Mouse (Mus musculus) gastrocnemius, postnatal 10 days (tissue): ENCODE results near the gene Plcd4. TPM values are rescaled to one million over a fixed set of nuclear protein-coding genes. Genes with fewer than 3 reads are reported as not detected.
"Not testable (repeated sequence)": the region's sequence is repeated elsewhere in the genome, so short reads cannot be mapped to it uniquely, and the experiment has no call there.

Experiments used
- DNase-seq: peaks from one replicate; pipeline ENCODE4 v3.0.0; 2021; ENCODE audit warnings: mixed read lengths
- long read RNA-seq, 2 experiments: library from polyadenylated mRNA; stranded (forward); transcript quantifications; one replicate each; pipeline ENCODE4 v2.0.0; 2021
- total RNA-seq, 2 experiments: library from RNA; stranded (reverse); gene quantifications; 2 replicates each; pipeline ENCODE4 v1.2.3; 2021

Gene Plcd4
- total RNA-seq: 10 to 100 TPM; 69.1 to 69.5 TPM
- long read RNA-seq, experiment 1, transcript Plcd4-204 (17 exons, 2,720 nt): major isoform, 89 of 108 reads
- long read RNA-seq, experiment 1, partial matches to known transcripts: 7 of 108 reads
- long read RNA-seq, experiment 1, other reads (novel, unspliced or antisense): 12 of 108 reads
- long read RNA-seq, experiment 2, transcript Plcd4-204 (17 exons, 2,720 nt): major isoform, 97 of 107 reads
- long read RNA-seq, experiment 2, partial matches to known transcripts: 4 of 107 reads
- long read RNA-seq, experiment 2, other reads (novel, unspliced or antisense): 5 of 107 reads

DNA sequence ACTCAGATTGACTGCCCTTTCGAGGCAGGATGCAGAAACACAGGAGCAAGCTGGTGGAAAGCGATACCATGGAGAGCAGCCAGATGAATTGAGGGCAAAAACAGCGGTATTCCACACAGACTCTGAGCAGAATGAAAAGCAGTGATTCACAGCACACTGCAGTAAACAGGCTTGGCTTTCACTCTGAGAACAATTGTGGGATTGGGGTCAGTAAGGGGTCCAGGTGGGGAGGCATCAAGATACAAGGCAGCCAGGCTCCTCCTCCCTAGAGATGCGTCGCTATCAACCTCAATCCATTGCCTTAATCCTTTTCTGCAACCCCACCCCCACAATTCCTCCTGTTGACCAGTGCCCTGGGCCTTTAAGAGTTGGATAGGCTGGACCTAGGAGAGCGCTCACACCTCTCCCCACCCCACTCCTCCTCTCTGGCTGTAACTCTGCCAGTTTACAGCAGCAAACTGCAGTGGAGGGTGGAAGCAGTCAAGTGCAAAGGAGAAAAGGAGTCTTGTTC lies at the start of gene Plcd4:
Gene Plcd4 (plus strand): TSS at position 438 of the 511 bp plus-strand sequence.
- peak; percentile 16 for DNase-seq

DNA sequence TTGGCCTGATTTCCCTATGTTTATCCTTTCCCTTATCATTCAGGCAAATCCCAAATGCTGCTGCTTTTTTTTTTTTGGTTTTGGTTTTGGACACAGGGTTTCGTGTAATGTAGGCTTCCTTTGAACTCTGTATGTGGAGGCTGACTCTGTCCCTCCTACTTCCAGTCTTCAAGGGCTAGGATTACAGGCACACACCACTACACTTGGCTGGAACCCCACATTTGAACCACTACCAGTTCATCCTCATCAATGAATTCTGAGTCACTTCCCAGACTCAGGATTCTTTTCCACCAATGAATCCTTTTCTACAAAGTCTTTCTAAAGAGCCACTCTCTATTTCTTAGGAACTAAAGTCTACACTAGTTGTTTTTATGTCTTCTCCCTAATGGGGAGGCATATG lies 41.6 kb upstream of the Plcd4 start:
- no peak for DNase-seq

DNA sequence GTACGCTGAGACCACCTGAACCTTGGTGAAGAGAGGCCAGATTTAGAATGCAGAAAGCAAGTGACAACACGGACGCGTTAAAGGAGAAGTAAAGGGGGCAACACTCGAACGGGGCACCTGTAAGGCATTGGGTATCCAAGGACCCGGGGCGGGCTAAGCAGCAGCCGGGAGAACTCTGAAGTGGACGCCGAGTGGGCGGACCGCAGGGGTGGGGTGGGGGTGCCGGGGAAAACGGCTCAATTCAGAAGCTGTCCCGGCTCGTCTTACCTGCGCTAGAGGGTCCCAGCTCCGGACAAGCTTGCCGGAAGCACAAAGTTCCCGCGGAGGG lies 37.3 kb upstream of the Plcd4 start:
- no peak for DNase-seq

DNA sequence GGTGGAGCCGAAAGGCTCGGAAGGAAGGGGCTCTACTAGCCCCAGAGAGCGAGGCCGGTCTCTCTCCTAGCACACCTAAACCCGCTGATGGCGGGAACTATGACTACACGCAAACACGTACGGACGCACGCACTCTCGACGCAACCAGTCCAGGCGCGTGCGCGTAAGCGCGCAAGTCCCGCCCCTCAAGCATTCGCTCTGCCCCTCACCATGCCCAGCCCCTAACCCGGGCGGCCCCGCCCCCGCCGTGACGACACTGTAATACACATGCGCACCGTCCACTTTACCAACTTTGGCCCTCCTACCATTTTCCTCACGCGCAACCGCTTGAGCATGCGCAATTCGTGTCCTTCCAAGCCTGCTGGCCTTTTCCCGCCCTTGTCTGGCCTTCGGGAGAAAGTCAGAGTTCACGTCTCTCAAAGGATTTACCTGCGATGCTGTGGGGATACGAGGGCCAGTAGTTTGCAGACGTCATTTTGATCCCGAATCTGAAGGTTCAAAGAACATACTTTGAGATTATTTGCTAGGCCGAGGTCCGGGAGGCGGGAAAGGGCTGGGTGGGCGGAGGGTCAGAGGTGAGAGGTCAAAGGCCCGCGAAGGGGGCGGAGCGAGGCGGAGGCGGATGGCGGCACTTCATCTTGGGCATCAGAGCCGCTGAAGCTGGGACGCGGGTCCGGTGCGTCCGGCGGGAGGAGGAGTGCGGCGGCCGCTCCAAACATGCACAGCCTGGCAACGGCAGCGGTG lies 36.8 kb upstream of the Plcd4 start, which contains the start of gene Cnot9:
Gene Cnot9 (plus strand): TSS at position 338 of the 744 bp plus-strand sequence.
- DNase-seq: peak; percentile 100

DNA sequence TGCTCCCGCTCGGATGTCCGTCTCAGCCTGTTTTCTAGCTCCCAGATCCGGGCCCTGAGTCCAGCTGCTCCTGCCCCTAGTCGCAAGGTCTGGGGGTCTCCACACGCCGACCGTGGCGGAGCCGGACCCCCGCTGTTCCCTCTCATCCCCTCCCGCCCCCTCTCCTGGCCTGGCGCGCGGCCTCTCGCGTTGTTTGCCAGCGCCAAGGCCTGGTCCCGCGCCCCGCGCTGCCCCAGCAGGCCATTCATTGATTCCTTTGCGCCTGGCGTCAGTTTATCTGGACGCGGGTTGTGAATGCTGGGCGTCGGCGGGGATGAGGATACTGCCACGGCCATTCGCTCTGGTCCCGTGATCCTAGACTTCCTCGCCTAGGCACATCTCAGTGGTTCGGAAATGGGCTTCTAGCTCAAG lies 36.2 kb upstream of the Plcd4 start:
- no peak for DNase-seq

DNA sequence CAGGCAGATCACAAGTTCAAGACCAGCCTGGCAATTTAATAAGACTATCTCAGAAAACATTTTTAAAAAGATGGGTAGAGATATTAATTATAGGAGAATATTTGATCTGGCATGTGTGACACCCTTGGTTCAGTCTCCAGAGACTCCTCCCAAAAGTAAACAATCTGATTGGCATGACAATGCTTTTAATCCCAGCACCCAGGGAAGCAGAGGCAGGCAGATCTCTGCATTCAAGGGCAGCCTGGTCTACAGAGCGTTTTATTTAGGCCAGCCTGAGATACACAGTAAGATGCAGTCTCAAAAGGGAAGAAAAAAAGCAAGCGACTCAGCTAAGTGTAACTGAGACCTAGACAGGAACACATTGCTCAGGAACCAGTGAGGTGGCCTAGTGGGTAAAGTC lies 34.9 kb upstream of the Plcd4 start:
- DNase-seq: no peak

DNA sequence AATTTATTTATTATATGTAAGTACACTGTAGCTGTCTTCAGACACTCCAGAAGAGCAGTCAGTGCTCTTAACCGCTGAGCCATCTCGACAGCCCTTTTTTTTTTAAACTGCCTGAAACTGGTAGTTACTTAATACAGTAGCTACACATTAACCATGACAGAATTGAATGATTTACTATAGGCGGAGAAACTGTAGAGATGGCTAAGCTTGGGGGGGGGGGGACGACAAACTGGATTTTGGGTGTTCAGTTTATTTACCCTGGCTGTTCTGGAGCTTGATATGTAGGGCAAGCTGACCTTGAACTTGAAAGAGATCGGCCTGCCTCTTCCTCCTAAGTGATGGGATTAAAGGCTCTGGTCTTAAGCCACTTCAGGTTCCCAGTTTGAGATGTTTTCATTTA lies 31.4 kb upstream of the Plcd4 start:
- no peak for DNase-seq

DNA sequence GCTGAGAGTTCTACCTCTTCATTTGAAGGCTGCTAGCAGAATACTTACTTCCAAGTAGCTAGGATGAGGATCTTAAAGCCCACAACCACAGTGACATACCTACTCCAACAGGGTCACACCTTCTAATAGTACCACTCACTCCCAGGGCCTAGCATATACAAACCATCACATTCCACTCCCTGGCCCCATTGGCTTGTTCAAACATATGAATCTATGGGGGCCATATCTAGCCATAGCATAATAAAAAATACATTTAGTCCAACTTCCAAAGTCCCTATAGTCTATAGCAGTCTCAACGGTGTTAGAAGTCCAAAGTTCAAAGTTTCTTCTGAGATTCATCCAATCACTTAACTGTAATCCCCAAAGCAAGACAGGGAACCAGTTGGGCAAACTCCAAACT lies 29.7 kb upstream of the Plcd4 start:
- DNase-seq: not testable (repeated sequence)

DNA sequence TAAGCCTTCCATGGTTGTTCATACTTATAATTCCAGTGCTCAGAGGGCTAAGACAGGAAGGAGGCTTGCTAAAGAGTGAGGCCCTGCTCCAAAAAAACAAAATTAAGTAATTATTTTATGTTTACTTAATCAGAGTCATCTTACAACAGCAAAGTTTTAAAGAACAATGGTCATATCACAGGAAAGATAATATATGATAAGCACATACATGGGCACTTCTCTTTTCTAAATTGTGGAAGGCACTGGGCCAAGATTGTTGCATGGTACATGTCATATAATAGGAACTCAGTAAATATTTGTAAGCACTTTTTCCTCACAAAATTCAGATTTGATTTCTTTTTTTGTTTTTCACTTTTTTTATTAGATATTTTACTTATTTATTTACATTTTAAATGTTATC lies 22.8 kb upstream of the Plcd4 start:
- DNase-seq: no peak

DNA sequence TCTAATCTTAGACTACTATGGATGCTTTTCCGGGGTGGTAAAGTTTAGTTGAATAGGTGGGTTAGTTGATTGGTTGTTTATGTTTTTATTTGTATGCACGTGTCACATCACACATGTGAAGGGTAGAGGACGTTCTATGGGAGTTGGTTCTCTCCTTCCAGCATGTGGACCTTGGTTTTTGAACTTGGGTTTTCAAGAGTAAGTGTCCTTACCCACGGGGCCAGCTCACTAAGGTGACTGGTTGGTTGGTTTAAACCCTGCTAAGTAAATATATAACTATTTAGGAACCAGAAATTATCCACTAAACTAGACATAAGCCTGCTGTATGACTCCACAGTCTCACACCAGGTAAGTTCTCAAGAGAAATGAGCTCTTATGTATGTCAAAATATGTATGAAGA lies 17.9 kb upstream of the Plcd4 start:
- no peak for DNase-seq

DNA sequence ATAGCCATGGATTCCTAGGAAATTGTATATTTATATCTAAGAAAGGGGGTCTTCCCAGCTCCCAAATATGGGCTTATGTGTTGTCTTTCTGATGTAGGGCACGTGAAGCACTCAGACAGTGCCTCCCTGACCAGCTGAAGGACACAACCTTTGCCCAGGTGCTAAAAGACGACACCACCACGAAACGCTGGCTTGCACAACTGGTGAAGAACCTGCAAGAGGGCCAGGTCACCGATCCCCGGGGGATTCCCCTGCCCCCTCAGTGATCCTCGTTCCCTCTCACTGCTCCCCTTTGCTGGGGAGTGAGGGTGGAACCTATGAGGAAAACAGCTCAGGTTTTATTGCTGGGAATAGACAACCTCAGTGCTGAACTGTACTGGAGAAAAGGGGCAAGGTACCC lies 14.1 kb upstream of the Plcd4 start:
- no peak for DNase-seq

DNA sequence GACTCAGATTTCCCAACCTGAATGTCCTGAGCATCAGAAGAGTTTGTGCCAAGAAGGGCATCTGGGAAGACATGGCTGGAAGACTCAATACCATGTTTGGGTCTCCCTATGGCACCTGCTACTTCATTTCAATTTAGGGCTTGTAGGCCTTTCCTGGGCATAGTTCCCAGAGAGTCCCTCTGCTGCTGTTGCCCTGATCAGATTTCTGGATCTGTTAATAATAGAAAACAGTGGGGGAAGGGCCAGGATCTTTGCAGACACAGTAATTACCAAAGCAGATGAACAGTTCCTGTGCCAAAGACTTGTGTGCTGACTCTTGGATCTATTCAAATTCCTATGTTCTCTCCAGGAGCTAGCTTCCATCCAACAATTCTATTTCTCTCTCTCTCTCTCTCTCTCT lies 4.0 kb upstream of the Plcd4 start:
- DNase-seq: peak; percentile 42

DNA sequence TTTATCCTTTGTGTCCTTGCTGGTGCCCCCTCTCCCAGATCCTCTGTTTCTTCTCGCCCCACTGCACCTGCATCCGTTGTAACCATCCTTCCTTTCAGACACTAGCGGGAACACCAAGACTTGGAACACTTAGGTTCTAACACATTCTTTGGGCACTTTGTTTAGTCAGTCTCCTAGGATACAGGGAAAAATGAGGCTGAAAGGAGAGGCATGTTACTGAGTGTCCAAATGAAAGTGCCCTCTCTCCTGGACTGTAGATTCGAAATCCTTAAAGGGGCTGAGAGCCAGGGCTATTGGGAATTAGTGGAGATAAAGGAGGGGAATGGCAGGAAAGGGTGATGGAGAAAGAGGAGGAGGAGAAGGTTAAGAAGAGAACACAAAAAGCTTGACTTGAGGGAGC lies 1.5 kb downstream of the Plcd4 start, which contains the start of gene Usp37:
Gene Usp37 (minus strand): TSS at position 101 of the 400 bp plus-strand sequence.
- no peak for DNase-seq

DNA sequence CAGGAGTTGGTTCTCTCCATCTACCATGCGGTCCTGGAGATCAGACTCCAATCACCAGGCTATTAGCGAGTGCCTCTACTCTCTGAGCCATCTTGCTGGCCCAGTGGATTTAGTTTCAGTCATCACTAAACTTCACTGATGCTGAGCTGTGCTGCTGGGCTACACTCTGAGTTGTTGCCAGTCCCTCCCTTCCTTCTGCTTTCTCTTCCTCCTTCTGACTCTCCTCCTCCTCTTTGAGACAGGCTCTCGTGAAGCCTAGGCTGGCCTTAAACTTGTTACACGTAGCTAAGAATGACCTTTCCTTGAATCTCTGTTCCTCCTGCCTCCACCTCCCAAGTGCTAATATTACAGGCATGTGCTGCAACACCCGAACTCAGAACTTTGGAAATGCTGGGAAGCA lies 16.4 kb downstream of the Plcd4 start:
- no peak for DNase-seq

DNA sequence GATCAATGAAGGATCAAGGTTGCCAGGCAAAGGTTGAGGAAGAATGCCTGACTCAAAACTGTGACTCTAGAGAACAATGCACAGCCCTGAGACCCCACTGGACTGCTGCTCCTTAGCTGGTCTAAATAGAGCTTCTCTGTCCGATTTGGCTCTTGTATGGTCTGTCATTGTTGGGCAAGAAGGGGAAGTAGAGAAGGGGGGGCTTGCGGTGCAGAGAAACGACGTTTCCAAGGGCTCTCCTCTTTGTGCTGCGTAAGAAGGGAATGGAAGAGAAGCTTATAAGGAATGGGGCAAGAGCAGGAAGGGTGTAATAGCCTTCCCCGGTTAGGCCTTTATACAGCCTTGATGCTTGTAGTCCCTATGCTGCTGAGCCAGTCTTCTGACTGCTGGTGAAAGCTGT lies 23.1 kb downstream of the Plcd4 start:
- no peak for DNase-seq

DNA sequence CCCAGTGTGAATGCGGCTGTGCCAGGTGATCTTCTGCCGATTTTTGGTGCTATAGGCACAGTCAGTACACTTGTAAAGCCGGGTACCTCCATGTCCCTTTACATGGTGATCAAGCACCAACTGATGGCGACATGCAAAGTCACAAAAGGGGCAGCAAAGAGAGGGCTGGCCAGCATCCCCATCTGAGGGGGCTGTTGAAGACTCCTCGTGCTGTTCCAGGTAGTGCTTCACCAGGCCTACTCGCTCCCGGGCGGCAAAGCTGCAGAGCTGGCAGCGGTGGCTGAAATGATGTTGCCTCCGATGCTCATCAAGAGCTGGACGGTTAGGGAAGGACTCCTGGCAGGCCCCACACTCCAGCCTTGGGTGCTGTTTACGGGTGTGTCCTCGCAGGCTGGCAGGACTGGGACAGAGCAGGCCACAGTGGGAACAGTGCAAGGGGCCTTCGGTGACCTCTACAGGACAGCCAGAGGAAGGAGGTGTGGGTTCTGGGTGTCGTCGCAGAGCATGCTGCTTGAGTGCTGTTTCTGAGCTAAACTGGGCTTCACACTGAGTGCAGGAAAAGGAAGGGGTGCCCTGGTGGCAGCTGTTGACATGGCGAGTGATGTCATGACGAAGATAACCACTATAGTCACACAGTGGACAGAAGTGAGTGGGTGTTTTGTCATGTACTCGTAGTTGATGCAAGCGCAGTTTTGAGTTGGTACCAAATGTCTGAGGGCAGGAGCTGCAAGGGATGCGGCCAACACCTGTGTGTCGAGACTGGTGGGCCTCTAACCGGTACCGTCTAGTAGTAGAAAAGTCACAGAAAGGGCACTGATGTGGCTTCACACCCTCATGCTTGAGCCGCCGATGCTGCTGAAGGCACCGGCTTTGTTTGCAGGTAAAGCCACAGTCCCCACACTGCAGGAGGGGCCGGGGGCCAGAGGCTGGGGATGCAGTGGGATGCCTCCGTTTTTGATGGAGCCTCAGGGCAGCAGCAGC lies 27.3 kb downstream of the Plcd4 start:
- no peak for DNase-seq

DNA sequence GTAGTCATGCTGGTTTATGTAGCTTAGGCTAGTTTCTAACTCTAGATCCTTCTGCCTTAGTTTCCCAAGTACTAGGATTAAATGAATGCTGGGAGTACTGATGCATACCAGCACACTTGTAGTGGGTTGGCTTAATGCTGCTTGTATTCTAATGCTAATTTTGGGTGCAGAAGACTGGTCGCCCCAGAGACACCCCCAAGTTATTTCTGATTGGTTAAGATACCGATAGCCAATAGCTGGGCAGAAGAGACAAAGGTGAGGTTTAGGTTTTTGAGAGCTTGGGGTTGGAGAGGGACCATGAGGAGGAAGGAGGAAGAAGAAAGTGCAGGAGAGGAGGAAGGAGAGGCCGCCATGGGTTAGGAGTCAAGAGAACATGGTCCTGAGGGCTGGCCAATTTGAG lies 39.9 kb downstream of the Plcd4 start:
- no peak for DNase-seq

DNA sequence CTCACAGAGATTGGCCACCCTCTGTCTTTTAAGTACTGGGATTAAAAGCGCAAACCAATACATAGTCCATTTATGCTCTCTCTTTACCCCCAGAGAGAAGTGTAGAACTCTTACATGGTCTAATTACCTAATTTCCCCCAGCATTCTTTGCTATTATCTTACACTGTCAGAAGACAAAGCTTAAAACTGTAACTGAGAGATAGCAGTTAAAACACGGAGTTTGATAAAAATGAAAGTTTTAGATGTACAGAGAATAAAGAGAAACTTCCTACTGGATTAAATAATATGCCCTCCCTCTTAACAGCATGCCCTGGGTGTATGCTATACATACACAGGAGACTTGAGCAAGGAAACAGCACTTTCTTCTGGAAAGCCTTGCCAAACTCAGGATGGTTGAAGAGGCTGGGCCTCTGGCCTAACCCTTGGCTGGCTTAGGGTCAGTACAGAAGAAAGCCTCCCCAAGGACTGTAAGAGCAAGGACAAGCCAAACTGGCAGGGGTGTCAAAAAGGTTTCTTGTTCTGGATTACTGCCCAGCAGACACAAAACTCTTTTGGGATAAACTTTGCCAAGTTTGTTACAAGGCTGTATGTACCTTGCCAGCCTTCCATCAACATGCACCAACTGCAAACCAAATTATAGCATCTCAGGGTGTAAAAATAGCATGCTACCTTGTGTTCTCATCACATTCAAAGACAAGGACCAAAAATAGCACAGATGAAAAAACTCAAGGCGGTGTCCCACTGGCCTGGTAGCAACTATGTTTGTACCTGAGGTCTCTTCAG lies 42.1 kb downstream of the Plcd4 start:
- no peak for DNase-seq

DNA sequence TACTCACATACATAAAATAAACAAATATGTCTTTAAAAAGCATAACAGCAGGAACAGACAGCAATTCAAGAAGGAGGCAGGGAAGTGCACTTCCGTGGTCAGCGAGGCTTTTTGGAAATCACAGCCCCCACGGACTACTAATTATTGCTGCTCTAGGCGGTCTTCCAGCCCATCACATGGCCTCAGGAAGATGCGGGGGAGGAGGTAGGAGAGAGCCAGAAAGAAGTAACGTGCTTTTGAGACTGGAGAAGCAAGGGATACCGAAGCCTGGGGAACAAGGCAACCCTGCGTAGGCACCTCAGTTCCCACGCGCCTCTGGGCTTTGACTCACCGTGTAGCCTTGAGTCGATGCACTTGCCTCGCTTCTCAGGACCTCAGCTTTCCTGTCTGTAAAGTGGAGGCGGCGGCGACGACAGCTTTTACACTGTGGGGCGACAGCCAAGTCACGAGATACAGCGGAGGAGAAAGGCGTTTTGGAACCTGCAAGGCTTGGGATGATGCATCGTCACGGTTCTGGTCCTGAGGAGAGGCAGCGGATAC lies 44.6 kb downstream of the Plcd4 start:
- DNase-seq: no peak

DNA sequence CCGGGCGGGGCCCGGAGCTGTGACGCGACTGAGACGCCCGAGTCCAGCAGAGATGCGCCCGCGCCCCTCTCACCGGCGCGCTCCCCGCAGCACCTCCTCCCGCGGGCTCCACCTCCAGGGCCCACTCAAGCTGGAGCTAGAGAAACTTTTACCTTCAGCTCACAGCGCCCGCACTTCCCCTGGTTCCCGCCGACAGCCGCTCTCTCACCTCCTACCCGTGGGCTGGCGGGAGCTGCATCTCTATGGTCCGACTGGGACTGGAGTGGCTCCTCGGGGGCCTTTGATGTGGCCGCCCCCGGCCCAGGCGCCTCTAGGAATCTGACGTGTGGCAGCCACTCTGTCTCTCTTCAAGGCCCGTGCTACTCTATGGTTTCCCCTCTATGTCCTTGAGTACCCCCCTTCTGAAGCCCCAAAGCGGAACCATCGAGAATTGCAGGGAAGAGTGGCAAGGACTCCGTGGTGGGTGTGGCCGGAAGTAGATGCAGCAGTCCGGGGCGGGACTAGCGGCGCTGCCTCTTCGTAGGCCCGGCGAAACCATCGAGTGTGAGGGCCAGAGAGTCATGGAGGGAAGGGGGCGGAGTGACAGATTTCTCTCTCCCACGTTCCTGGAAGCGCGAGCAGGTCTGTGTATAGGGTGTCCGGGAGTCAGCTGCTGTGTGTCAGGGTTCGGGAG lies 45.2 kb downstream of the Plcd4 start, which contains the start of the genes Zfp142 and Bcs1l:
Gene Zfp142 (minus strand): TSS at position 474 of the 673 bp plus-strand sequence.
Gene Bcs1l (plus strand): TSS at position 517 of the 673 bp plus-strand sequence.
- DNase-seq: peak; percentile 95

DNA sequence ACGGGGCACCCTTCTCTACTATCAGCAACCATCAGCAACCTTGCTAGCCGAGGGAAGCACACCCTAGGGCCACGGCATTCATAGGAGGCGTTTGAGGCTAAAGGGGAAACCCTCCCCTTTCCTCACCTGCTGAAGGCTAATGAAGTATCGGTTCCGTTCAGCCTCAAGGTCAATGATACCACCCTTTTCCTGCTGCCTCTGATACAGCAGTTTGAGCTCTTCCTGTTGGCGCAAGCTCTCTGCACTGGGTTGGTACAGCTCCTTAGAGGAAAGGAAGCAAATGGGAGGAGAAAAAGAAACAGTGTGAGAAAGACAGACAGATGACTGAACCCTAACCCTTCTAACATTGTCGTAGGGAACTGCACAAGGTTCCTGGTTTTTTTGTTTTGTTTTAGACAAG lies 51.7 kb downstream of the Plcd4 start:
- DNase-seq: no peak
